Mouse (Mus musculus): ENCODE measurements around the gene Slc7a14. TPM values are rescaled to one million over a fixed set of nuclear protein-coding genes. Genes with fewer than 3 reads are reported as not detected.

Gene Slc7a14
- polyA plus RNA-seq, 1 experiment from 2014 or later: 1.2 TPM

GRCm38 (mm10) chr3:31233746-31234312 lies 76.3 kb downstream of the Slc7a14 start:
- Histone ChIP-seq H3K4me1 (replicated peaks; ENCODE audit: control insufficient read depth, insufficient read depth, low read length) (no peaks in the 10 kb centered on the region), H3K9me3 (ENCODE audit: control insufficient read depth, low read length) (no peaks in the 10 kb centered on the region), H3K4me2 (replicated peaks; ENCODE audit: low read depth, low read length) (no peak overlapping the region), H3K9ac (ENCODE audit: low read depth, low read length) (no peak overlapping the region), H3K36me3 (ENCODE audit: control insufficient read depth, insufficient read depth, low read length) (no peaks in the 10 kb centered on the region), H3K27ac (ENCODE audit: low read depth, low read length) (no peak overlapping the region), H3K4me3 (ENCODE audit: low read depth, low read length) (no peak overlapping the region), H3K27me3 (ENCODE audit: control insufficient read depth, insufficient read depth, low read length) (no peaks in the 10 kb centered on the region)
- ATAC-seq (ENCODE audit: low FRiP score): no peak
- no peak for DNase-seq (ENCODE audit: low spot score)
- WGBS: 77% methylated on average over 2 of the region's 2 CpGs

- no peaks in the 10 kb centered on the region for H3K9me3 ChIP-seq (ENCODE audit: control insufficient read depth, low read length)
- no peaks in the 10 kb centered on the region; the same call in 1 of the 2 replicates for H3K4me1 ChIP-seq (replicated peaks; ENCODE audit: control insufficient read depth, insufficient read depth, low read length)
- 75% methylated on average over 5 of the region's 5 CpGs for WGBS
- no peak overlapping the region for H3K4me3 ChIP-seq (ENCODE audit: low read depth, low read length)
- H3K9ac ChIP-seq (ENCODE audit: low read depth, low read length): no peak overlapping the region
- no peaks in the 10 kb centered on the region for H3K36me3 ChIP-seq (ENCODE audit: control insufficient read depth, insufficient read depth, low read length)
- H3K27ac ChIP-seq (ENCODE audit: low read depth, low read length): no peak overlapping the region
- no peak for DNase-seq (ENCODE audit: low spot score)
- H3K4me2 ChIP-seq (replicated peaks; ENCODE audit: low read depth, low read length): no peak overlapping the region
- no peak for ATAC-seq (ENCODE audit: low FRiP score)
- no peaks in the 10 kb centered on the region for H3K27me3 ChIP-seq (ENCODE audit: control insufficient read depth, insufficient read depth, low read length)
These were observed 80.9 kb downstream of the Slc7a14 start for GRCm38 (mm10) chr3:31229281-31229680.

DNA sequence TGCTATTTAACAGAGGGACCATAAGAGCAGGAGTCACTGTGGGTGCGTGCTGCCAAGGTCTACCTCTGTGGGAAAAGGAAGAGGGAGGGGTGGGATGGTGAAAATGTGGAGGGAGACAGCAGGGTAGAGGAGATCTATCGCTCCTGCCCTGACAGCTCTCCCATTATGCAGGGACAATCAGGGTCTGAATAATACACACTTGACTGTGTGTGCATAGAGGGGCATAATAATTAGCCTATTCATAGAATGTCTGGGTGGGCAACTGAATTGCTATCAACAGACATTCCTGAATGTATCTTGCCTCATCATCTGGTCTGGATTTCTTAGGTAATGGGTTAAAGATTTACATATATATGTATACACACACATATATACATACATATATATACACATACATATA lies 81.7 kb downstream of the Slc7a14 start:
- no peak overlapping the region for H3K27ac ChIP-seq (ENCODE audit: low read depth, low read length)
- DNase-seq (ENCODE audit: low spot score) (no peak), ATAC-seq (ENCODE audit: low FRiP score) (peak; percentile 67; the same call in 1 of the 2 replicates)
- H3K9ac ChIP-seq (ENCODE audit: low read depth, low read length): no peak overlapping the region
- H3K27me3 ChIP-seq (ENCODE audit: control insufficient read depth, insufficient read depth, low read length): no peaks in the 10 kb centered on the region
- H3K9me3 ChIP-seq (ENCODE audit: control insufficient read depth, low read length): no peaks in the 10 kb centered on the region
- no peak overlapping the region for H3K4me2 ChIP-seq (replicated peaks; ENCODE audit: low read depth, low read length)
- H3K36me3 ChIP-seq (ENCODE audit: control insufficient read depth, insufficient read depth, low read length): no peaks in the 10 kb centered on the region
- 42% methylated on average over 2 of the region's 2 CpGs for WGBS
- H3K4me1 ChIP-seq (replicated peaks; ENCODE audit: control insufficient read depth, insufficient read depth, low read length): no peaks in the 10 kb centered on the region; the same call in 1 of the 2 replicates
- H3K4me3 ChIP-seq (ENCODE audit: low read depth, low read length): no peak overlapping the region

DNA sequence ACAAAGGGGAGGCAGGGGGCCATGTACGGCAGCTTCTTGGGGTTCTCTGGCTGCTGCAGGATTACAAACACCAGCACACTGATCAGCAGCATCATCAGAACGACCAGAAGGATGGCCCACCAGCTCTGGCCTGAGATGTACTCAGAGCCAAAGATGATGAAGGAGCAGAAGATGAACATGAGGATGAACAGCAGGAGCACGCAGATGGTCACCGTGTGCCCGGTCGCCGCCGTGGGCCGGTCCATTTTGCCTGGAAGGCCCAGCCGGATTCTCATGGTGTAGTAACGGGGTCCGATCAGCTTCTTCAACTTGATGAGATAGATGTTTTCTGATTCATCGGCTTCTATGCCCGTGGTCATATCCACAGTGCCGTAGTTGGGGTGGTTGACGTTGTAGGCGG lies 86.6 kb downstream of the Slc7a14 start:
- H3K9ac ChIP-seq (ENCODE audit: low read depth, low read length): no peak overlapping the region
- no peak for ATAC-seq (ENCODE audit: low FRiP score)
- H3K4me3 ChIP-seq (ENCODE audit: low read depth, low read length): no peak overlapping the region
- DNase-seq (ENCODE audit: low spot score): no peak
- H3K36me3 ChIP-seq (ENCODE audit: control insufficient read depth, insufficient read depth, low read length): no peaks in the 10 kb centered on the region
- no peak overlapping the region for H3K4me2 ChIP-seq (replicated peaks; ENCODE audit: low read depth, low read length)
- no peaks in the 10 kb centered on the region; the same call in 1 of the 2 replicates for H3K4me1 ChIP-seq (replicated peaks; ENCODE audit: control insufficient read depth, insufficient read depth, low read length)
- 96% methylated on average over 17 of the region's 17 CpGs for WGBS
- no peak overlapping the region for H3K27ac ChIP-seq (ENCODE audit: low read depth, low read length)
- H3K27me3 ChIP-seq (ENCODE audit: control insufficient read depth, insufficient read depth, low read length): no peaks in the 10 kb centered on the region
- H3K9me3 ChIP-seq (ENCODE audit: control insufficient read depth, low read length): no peaks in the 10 kb centered on the region

DNA sequence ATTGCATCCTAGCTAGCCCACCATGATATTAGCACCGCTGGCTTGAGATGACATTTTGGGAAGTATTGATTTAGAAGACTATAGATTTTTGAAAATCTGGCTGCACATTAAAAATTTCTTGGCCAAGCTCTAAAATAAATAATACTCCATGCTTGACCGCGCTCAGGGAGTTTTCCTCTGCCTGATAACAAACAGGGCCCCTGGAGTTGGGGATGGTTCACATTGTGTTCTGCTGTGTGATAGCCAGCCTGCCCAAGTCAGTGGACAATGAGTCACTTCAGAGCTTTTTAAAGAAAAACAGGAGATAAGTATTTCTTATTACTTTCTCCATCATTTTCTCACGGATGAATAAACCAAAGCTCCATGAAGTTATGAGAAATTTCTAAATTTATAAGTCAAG lies 90.1 kb downstream of the Slc7a14 start:
- DNase-seq (ENCODE audit: low spot score) (no peak), ATAC-seq (ENCODE audit: low FRiP score) (no peak)
- Histone ChIP-seq H3K4me1 (replicated peaks; ENCODE audit: control insufficient read depth, insufficient read depth, low read length) (no peaks in the 10 kb centered on the region), H3K36me3 (ENCODE audit: control insufficient read depth, insufficient read depth, low read length) (no peaks in the 10 kb centered on the region), H3K27me3 (ENCODE audit: control insufficient read depth, insufficient read depth, low read length) (no peaks in the 10 kb centered on the region), H3K4me3 (ENCODE audit: low read depth, low read length) (no peak overlapping the region), H3K9ac (ENCODE audit: low read depth, low read length) (no peak overlapping the region), H3K9me3 (ENCODE audit: control insufficient read depth, low read length) (no peaks in the 10 kb centered on the region), H3K27ac (ENCODE audit: low read depth, low read length) (no peak overlapping the region), H3K4me2 (replicated peaks; ENCODE audit: low read depth, low read length) (no peak overlapping the region)
- WGBS: 91% methylated on average over 4 of the region's 4 CpGs

- no peaks in the 10 kb centered on the region for H3K27me3 ChIP-seq (ENCODE audit: control insufficient read depth, insufficient read depth, low read length)
- no peak overlapping the region for H3K4me2 ChIP-seq (replicated peaks; ENCODE audit: low read depth, low read length)
- no peaks in the 10 kb centered on the region for H3K9me3 ChIP-seq (ENCODE audit: control insufficient read depth, low read length)
- H3K9ac ChIP-seq (ENCODE audit: low read depth, low read length): no peak overlapping the region
- no peak overlapping the region for H3K27ac ChIP-seq (ENCODE audit: low read depth, low read length)
- H3K4me1 ChIP-seq (replicated peaks; ENCODE audit: control insufficient read depth, insufficient read depth, low read length): no peaks in the 10 kb centered on the region
- DNase-seq (ENCODE audit: low spot score) (no peak), ATAC-seq (ENCODE audit: low FRiP score) (no peak)
- no peaks in the 10 kb centered on the region for H3K36me3 ChIP-seq (ENCODE audit: control insufficient read depth, insufficient read depth, low read length)
- WGBS: 92% methylated on average over 7 of the region's 7 CpGs
- no peak overlapping the region for H3K4me3 ChIP-seq (ENCODE audit: low read depth, low read length)
These were observed 90.7 kb downstream of the Slc7a14 start for GRCm38 (mm10) chr3:31219483-31219882.

GRCm38 (mm10) chr3:31217523-31217922 lies 92.7 kb downstream of the Slc7a14 start:
- WGBS: 64% methylated on average over 10 of the region's 10 CpGs

GRCm38 (mm10) chr3:31213802-31214201 lies 96.4 kb downstream of the Slc7a14 start:
- ATAC-seq (ENCODE audit: low FRiP score) (peak; percentile 51), DNase-seq (ENCODE audit: low spot score) (peak; percentile 20)
- H3K27ac ChIP-seq (ENCODE audit: low read depth, low read length): peak overlapping the region; percentile 51; the same call in 1 of the 2 replicates
- 21% methylated on average over 3 of the region's 3 CpGs for WGBS
- no peaks in the 10 kb centered on the region for H3K9me3 ChIP-seq (ENCODE audit: control insufficient read depth, low read length)
- H3K4me1 ChIP-seq (replicated peaks; ENCODE audit: control insufficient read depth, insufficient read depth, low read length): peaks cover 4% of the 10 kb centered on the region
- no peak overlapping the region for H3K4me3 ChIP-seq (ENCODE audit: low read depth, low read length)
- H3K4me2 ChIP-seq (replicated peaks; ENCODE audit: low read depth, low read length): no peak overlapping the region
- H3K9ac ChIP-seq (ENCODE audit: low read depth, low read length): no peak overlapping the region
- no peaks in the 10 kb centered on the region for H3K27me3 ChIP-seq (ENCODE audit: control insufficient read depth, insufficient read depth, low read length)
- no peaks in the 10 kb centered on the region for H3K36me3 ChIP-seq (ENCODE audit: control insufficient read depth, insufficient read depth, low read length)

More at GRCm38 (mm10) chr3:31217523-31217922, 92.7 kb downstream of the Slc7a14 start:
- Histone ChIP-seq H3K9ac (ENCODE audit: low read depth, low read length) (no peak overlapping the region), H3K4me2 (replicated peaks; ENCODE audit: low read depth, low read length) (no peak overlapping the region), H3K4me3 (ENCODE audit: low read depth, low read length) (no peak overlapping the region), H3K9me3 (ENCODE audit: control insufficient read depth, low read length) (no peaks in the 10 kb centered on the region), H3K4me1 (replicated peaks; ENCODE audit: control insufficient read depth, insufficient read depth, low read length) (peaks cover 3% of the 10 kb centered on the region; the same call in 1 of the 2 replicates), H3K27ac (ENCODE audit: low read depth, low read length) (no peak overlapping the region), H3K27me3 (ENCODE audit: control insufficient read depth, insufficient read depth, low read length) (no peaks in the 10 kb centered on the region), H3K36me3 (ENCODE audit: control insufficient read depth, insufficient read depth, low read length) (no peaks in the 10 kb centered on the region)
- DNase-seq (ENCODE audit: low spot score) (no peak), ATAC-seq (ENCODE audit: low FRiP score) (no peak)

- ATAC-seq (ENCODE audit: low FRiP score) (no peak), DNase-seq (ENCODE audit: low spot score) (peak; percentile 44)
These were observed 97.8 kb downstream of the Slc7a14 start for GRCm38 (mm10) chr3:31212205-31213038.

More at GRCm38 (mm10) chr3:31212205-31213038, 97.8 kb downstream of the Slc7a14 start:
- H3K9ac ChIP-seq (ENCODE audit: low read depth, low read length): no peak overlapping the region
- no peak overlapping the region for H3K4me3 ChIP-seq (ENCODE audit: low read depth, low read length)
- H3K4me2 ChIP-seq (replicated peaks; ENCODE audit: low read depth, low read length): no peak overlapping the region
- H3K27ac ChIP-seq (ENCODE audit: low read depth, low read length): no peak overlapping the region
- H3K36me3 ChIP-seq (ENCODE audit: control insufficient read depth, insufficient read depth, low read length): no peaks in the 10 kb centered on the region
- WGBS: 52% methylated on average over 9 of the region's 9 CpGs
- peaks cover 9% of the 10 kb centered on the region for H3K4me1 ChIP-seq (replicated peaks; ENCODE audit: control insufficient read depth, insufficient read depth, low read length)
- H3K27me3 ChIP-seq (ENCODE audit: control insufficient read depth, insufficient read depth, low read length): no peaks in the 10 kb centered on the region
- H3K9me3 ChIP-seq (ENCODE audit: control insufficient read depth, low read length): no peaks in the 10 kb centered on the region
